Mouse (Mus musculus): ENCODE measurements at regions not wholly inside any gene's neighbourhood (a gene's known extent, or its start where the extent isn't known, plus 50 kb on each side); places are given as distances from the start of the nearest gene placed in this dataset.

DNA sequence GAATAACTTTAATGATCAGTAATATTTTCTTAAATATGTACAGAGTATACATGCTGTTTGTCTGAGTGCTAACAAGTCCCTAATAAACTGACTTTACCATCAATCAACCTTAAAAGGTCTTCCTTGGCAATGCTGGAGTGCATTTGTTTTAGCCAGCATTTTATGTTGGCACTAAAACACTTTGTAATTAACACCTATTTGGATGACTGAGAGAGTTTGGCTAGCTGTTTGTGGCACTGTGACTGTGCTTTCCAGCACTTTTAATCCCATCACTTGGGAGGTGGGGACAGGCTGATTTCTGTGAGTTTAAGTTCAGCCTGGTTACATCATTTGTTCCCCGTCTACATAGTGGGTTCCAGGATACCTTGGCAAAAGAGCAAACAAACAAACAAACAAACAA, 332.5 kb upstream of the Chl1 start:
- Histone ChIP-seq H3K36me3 (ENCODE audit: control insufficient read depth in 1 of 2, insufficient read depth in 2 of 2, low read length in 2 of 2) (no peaks in the 10 kb centered on the region), H3K27ac (ENCODE audit: control insufficient read depth, low read depth, low read length) (no peak overlapping the region), H3K9me3 (replicated peaks; ENCODE audit: insufficient read depth, low read length) (no peaks in the 10 kb centered on the region), H3K9ac (ENCODE audit: control insufficient read depth, low read depth, low read length, poor library complexity, severe bottlenecking) (no peak overlapping the region), H3K4me1 (ENCODE audit: control insufficient read depth in 1 of 2, insufficient read depth in 2 of 2, low read length in 2 of 2) (no peaks in the 10 kb centered on the region), H3K4me3 (ENCODE audit: control insufficient read depth in 1 of 2, insufficient read depth in 1 of 2, low read depth in 2 of 2, low read length in 2 of 2) (no peak overlapping the region), H3K27me3 (ENCODE audit: control insufficient read depth in 1 of 2, insufficient read depth in 2 of 2, low read length in 2 of 2) (no peaks in the 10 kb centered on the region), H3K79me2 (ENCODE audit: control insufficient read depth, insufficient read depth, low read length, poor library complexity) (no peaks in the 10 kb centered on the region)
- DNase-seq (ENCODE audit: low read depth, low spot score), result no peak
- TF ChIP-seq TCF12 (IDR thresholded peaks at IDR 0.05; ENCODE audit: low read depth, low read length) (no peak), MAFK (IDR thresholded peaks at IDR 0.05; ENCODE audit: borderline replicate concordance, low read depth, low read length) (no peak), USF2 (IDR thresholded peaks at IDR 0.05; ENCODE audit: borderline replicate concordance in 1 of 2, insufficient read depth in 1 of 2, low read depth in 1 of 2, low read length in 2 of 2) (no peak), MYC (IDR thresholded peaks at IDR 0.05; ENCODE audit: low read depth, low read length) (no peak), EP300 (IDR thresholded peaks at IDR 0.05; ENCODE audit: low read depth in 1 of 2, low read length in 2 of 2) (no peak), NELFE (IDR thresholded peaks at IDR 0.05; ENCODE audit: low read depth, low read length) (no peak), ELF1 (IDR thresholded peaks at IDR 0.05; ENCODE audit: low read depth, low read length) (no peak), RCOR1 (IDR thresholded peaks at IDR 0.05; ENCODE audit: low read depth, low read length) (no peak), SIN3A (IDR thresholded peaks at IDR 0.05; ENCODE audit: low read length) (no peak), KAT2A (conservative IDR thresholded peaks at IDR 0.05; ENCODE audit: low read depth, low read length) (no peak), CHD2 (IDR thresholded peaks at IDR 0.05; ENCODE audit: low read length) (no peak), SMC3 (IDR thresholded peaks at IDR 0.05; ENCODE audit: low read depth, low read length) (no peak), TBP (IDR thresholded peaks at IDR 0.05; ENCODE audit: low read depth, low read length) (no peak), GATA1 (IDR thresholded peaks at IDR 0.05; ENCODE audit: low read depth, low read length) (no peak), JUND (IDR thresholded peaks at IDR 0.05; ENCODE audit: low read depth, low read length) (no peak), BHLHE40 (IDR thresholded peaks at IDR 0.05; ENCODE audit: borderline replicate concordance, low read depth, low read length) (no peak), MAZ (IDR thresholded peaks at IDR 0.05; ENCODE audit: low read depth, low read length) (no peak), ETS1 (IDR thresholded peaks at IDR 0.05; ENCODE audit: low read depth, low read length) (no peak)

DNA sequence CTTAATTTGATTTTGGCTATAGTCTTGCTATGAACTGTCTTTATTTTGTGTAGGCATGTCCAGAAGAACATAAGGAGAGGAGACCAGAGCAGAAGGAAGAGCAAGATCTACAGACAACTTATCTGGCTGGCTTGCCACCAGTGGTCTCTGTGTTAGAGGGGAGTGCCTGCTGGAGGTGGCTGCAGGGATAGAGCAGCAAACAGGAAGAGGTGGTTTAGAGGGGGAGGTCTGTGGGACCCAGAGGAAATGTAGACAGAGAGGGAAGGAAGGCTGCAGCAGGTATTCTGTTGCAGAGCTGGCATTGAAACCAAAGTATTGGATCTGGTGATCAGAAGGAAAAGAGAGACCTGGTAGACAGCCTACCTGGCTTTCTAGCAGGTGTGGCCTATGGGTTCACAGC, 327.0 kb upstream of the Chl1 start:
- Histone ChIP-seq H3K4me1 (ENCODE audit: control insufficient read depth in 1 of 2, insufficient read depth in 2 of 2, low read length in 2 of 2) (no peaks in the 10 kb centered on the region), H3K9me3 (replicated peaks; ENCODE audit: insufficient read depth, low read length) (no peaks in the 10 kb centered on the region), H3K9ac (ENCODE audit: control insufficient read depth, low read depth, low read length, poor library complexity, severe bottlenecking) (no peak overlapping the region), H3K36me3 (ENCODE audit: control insufficient read depth in 1 of 2, insufficient read depth in 2 of 2, low read length in 2 of 2) (no peaks in the 10 kb centered on the region), H3K27me3 (ENCODE audit: control insufficient read depth in 1 of 2, insufficient read depth in 2 of 2, low read length in 2 of 2) (no peaks in the 10 kb centered on the region), H3K79me2 (ENCODE audit: control insufficient read depth, insufficient read depth, low read length, poor library complexity) (no peaks in the 10 kb centered on the region), H3K4me3 (ENCODE audit: control insufficient read depth in 1 of 2, insufficient read depth in 1 of 2, low read depth in 2 of 2, low read length in 2 of 2) (no peak overlapping the region), H3K27ac (ENCODE audit: control insufficient read depth, low read depth, low read length) (no peak overlapping the region)
- no peak for DNase-seq (ENCODE audit: low read depth, low spot score)
- TF ChIP-seq TCF12 (IDR thresholded peaks at IDR 0.05; ENCODE audit: low read depth, low read length), result no peak
- no peak for TF ChIP-seq HCFC1 (IDR thresholded peaks at IDR 0.05; ENCODE audit: low read depth, low read length)
- TF ChIP-seq ETS1 (IDR thresholded peaks at IDR 0.05; ENCODE audit: low read depth, low read length), result no peak
- TF ChIP-seq POLR2A (IDR thresholded peaks at IDR 0.05; ENCODE audit: control insufficient read depth in 1 of 2, insufficient read depth in 1 of 2, low read depth in 1 of 2, low read length in 2 of 2, poor library complexity in 1 of 2), result no peak

All from MEL (cell line).